Mouse (Mus musculus): Measurements from ENCODE around the gene Pgc. TPM values are rescaled to one million over a fixed set of nuclear protein-coding genes. Genes with fewer than 3 reads are reported as not detected.
A peak's percentile ranks its signal among the peaks of the same experiment; 100 is the strongest.

The Pgc gene
- polyA plus RNA-seq, 1 experiment from 2014 or later, result not detected

- Histone ChIP-seq H3K4me1 (peaks cover 13% of the 10 kb centered on the region; the same call in 1 of the 2 replicates), H3K27me3 (no peaks in the 10 kb centered on the region), H3K9ac (peak within 1 kb of the TSS; percentile 84), H3K36me3 (peaks cover 6% of the 10 kb centered on the region; the same call in 1 of the 2 replicates), H3K27ac (peak within 1 kb of the TSS; percentile 57; the same call in 1 of the 2 replicates), H3K4me2 (replicated peaks) (peak within 1 kb of the TSS; percentile 78), H3K4me3 (peak within 1 kb of the TSS; percentile 80), H3K9me3 (no peaks in the 10 kb centered on the region)
- WGBS, result under 1% methylated on average over 77 of the region's 82 CpGs
- ATAC-seq (ENCODE audit: insufficient number of reproducible peaks, insufficient read depth, low FRiP score, low TSS enrichment), result peak; percentile 86
These were observed 31.9 kb upstream of the Pgc start, which contains the start of gene Prickle4 for GRCm38 (mm10) chr17:47694503-47695336. Prickle4 (minus strand) TSS chr17:47694736.

DNA sequence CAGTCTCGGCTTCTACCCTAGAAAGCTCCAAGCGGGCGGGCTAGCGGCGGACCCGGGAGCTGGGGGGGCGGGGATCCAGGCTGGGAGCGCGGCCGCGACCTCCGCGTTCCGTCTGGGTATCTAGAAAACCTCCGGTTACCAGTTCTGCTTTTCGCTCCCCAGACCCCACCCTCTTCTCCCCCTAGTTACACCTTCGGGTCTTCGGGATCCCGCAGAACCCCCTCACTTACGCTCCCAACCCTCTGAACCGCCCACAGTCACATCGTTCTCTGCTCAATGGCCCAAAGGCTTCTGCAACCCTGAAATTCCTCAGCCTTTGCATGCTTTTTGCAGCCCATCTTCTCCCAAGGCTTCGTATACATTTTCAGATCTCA, 31.3 kb upstream of the Pgc start:
- Histone ChIP-seq H3K4me3 (peak overlapping the region; percentile 80), H3K9me3 (no peaks in the 10 kb centered on the region), H3K27me3 (no peaks in the 10 kb centered on the region), H3K4me1 (peaks cover 13% of the 10 kb centered on the region; the same call in 1 of the 2 replicates), H3K4me2 (replicated peaks) (peak overlapping the region; percentile 78), H3K27ac (peak overlapping the region; percentile 57; the same call in 1 of the 2 replicates), H3K36me3 (peaks cover 12% of the 10 kb centered on the region), H3K9ac (peak overlapping the region; percentile 84)
- 2% methylated on average over 22 of the region's 23 CpGs for WGBS
- ATAC-seq (ENCODE audit: insufficient number of reproducible peaks, insufficient read depth, low FRiP score, low TSS enrichment), result no peak

GRCm38 (mm10) chr17:47698156-47698555, 28.5 kb upstream of the Pgc start:
- no peak for ATAC-seq (ENCODE audit: insufficient number of reproducible peaks, insufficient read depth, low FRiP score, low TSS enrichment)
- WGBS, result 86% methylated on average over 10 of the region's 10 CpGs
- Histone ChIP-seq H3K9me3 (no peaks in the 10 kb centered on the region), H3K27me3 (peaks cover 8% of the 10 kb centered on the region; the same call in 1 of the 2 replicates), H3K4me2 (replicated peaks) (no peak overlapping the region), H3K9ac (no peak overlapping the region), H3K36me3 (peaks cover 36% of the 10 kb centered on the region), H3K4me1 (peaks cover 21% of the 10 kb centered on the region), H3K27ac (no peak overlapping the region), H3K4me3 (no peak overlapping the region)

- Histone ChIP-seq H3K27me3 (peaks cover 15% of the 10 kb centered on the region), H3K36me3 (peaks cover 43% of the 10 kb centered on the region), H3K9me3 (no peaks in the 10 kb centered on the region), H3K4me3 (no peak overlapping the region), H3K4me2 (replicated peaks) (no peak overlapping the region), H3K4me1 (peaks cover 21% of the 10 kb centered on the region), H3K9ac (no peak overlapping the region), H3K27ac (no peak overlapping the region)
- ATAC-seq (ENCODE audit: insufficient number of reproducible peaks, insufficient read depth, low FRiP score, low TSS enrichment), result no peak
- WGBS, result 78% methylated on average over 2 of the region's 2 CpGs
These were observed 27.6 kb upstream of the Pgc start for GRCm38 (mm10) chr17:47699055-47699454.

GRCm38 (mm10) chr17:47701793-47702192, 24.8 kb upstream of the Pgc start:
- Histone ChIP-seq H3K9ac (no peak overlapping the region), H3K36me3 (peaks cover 43% of the 10 kb centered on the region), H3K27me3 (peaks cover 15% of the 10 kb centered on the region), H3K4me3 (no peak overlapping the region), H3K4me1 (peaks cover 11% of the 10 kb centered on the region; the same call in 1 of the 2 replicates), H3K9me3 (no peaks in the 10 kb centered on the region), H3K27ac (no peak overlapping the region), H3K4me2 (replicated peaks) (no peak overlapping the region)
- ATAC-seq (ENCODE audit: insufficient number of reproducible peaks, insufficient read depth, low FRiP score, low TSS enrichment), result no peak
- WGBS, result 75% methylated on average over 9 of the region's 9 CpGs

- ATAC-seq (ENCODE audit: insufficient number of reproducible peaks, insufficient read depth, low FRiP score, low TSS enrichment), result 0 out of 2 replicates have a peak, but pooled peaks have one; percentile 13
- H3K36me3 ChIP-seq, result peaks cover 43% of the 10 kb centered on the region
These were observed 23.9 kb upstream of the Pgc start for GRCm38 (mm10) chr17:47702548-47703345.

DNA sequence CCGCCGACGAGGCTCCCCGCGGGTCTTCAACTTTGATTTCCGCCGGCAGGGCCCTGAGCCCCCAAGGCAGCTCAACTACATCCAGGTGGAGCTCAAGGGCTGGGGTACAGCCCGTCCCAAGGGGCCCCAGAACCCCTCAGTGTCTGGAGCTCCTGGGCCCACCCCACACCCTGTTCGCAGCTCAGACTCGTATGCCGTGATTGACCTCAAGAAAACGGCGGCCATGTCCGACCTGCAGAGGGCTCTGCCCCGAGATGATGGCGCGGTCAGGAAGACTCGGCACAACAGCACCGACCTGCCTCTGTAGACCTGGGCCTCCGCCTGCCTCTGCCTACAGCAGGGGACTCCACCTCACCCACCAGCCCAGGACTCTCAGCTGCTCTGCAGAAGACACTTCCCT, 23.1 kb upstream of the Pgc start:
- H3K4me1 ChIP-seq, result peaks cover 11% of the 10 kb centered on the region; the same call in 1 of the 2 replicates
- WGBS, result 21% methylated on average over 20 of the region's 20 CpGs
- no peak overlapping the region for H3K27ac ChIP-seq
- no peak overlapping the region for H3K9ac ChIP-seq
- 0 out of 2 replicates have a peak, but pooled peaks have one; percentile 11 for ATAC-seq (ENCODE audit: insufficient number of reproducible peaks, insufficient read depth, low FRiP score, low TSS enrichment)
- no peak overlapping the region for H3K4me3 ChIP-seq
- peaks cover 39% of the 10 kb centered on the region for H3K36me3 ChIP-seq
- H3K4me2 ChIP-seq (replicated peaks), result no peak overlapping the region
- no peaks in the 10 kb centered on the region for H3K9me3 ChIP-seq
- H3K27me3 ChIP-seq, result peaks cover 15% of the 10 kb centered on the region

More at GRCm38 (mm10) chr17:47702548-47703345, 23.9 kb upstream of the Pgc start:
- H3K4me1 ChIP-seq, result peaks cover 11% of the 10 kb centered on the region; the same call in 1 of the 2 replicates
- peaks cover 15% of the 10 kb centered on the region for H3K27me3 ChIP-seq
- H3K27ac ChIP-seq, result no peak overlapping the region
- H3K4me2 ChIP-seq (replicated peaks), result no peak overlapping the region
- no peaks in the 10 kb centered on the region for H3K9me3 ChIP-seq
- H3K4me3 ChIP-seq, result no peak overlapping the region
- 0 out of 2 replicates have a peak overlapping the region, but pooled peaks have one; percentile 1 for H3K9ac ChIP-seq
- WGBS, result 31% methylated on average over 28 of the region's 28 CpGs

DNA sequence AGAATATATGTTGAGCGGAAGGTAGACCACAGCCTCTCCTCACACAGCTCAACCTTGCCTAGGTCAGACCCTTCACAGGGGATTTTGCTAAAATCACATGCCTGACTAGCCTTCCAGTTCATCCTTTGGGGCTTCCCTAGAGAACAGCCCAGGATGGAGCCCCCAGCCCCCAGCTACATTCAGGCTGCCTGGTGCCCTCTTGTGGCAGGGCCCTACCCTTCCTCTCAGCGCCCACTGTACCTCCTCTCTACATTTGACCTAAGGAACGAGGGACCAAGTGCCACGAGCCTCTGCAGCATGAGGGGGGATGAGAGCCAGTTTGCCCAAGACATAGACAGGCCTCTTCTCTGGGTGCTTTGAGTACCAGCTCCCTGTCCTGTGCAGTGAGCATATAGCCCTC, 21.9 kb upstream of the Pgc start:
- H3K9ac ChIP-seq, result no peak overlapping the region
- H3K27me3 ChIP-seq, result peaks cover 15% of the 10 kb centered on the region
- H3K36me3 ChIP-seq, result peaks cover 37% of the 10 kb centered on the region
- no peak overlapping the region for H3K4me3 ChIP-seq
- H3K9me3 ChIP-seq, result no peaks in the 10 kb centered on the region
- no peak for ATAC-seq (ENCODE audit: insufficient number of reproducible peaks, insufficient read depth, low FRiP score, low TSS enrichment)
- no peak overlapping the region for H3K27ac ChIP-seq
- no peak overlapping the region for H3K4me2 ChIP-seq (replicated peaks)
- H3K4me1 ChIP-seq, result peaks cover 11% of the 10 kb centered on the region; the same call in 1 of the 2 replicates
- WGBS, result 75% methylated on average over 4 of the region's 4 CpGs

DNA sequence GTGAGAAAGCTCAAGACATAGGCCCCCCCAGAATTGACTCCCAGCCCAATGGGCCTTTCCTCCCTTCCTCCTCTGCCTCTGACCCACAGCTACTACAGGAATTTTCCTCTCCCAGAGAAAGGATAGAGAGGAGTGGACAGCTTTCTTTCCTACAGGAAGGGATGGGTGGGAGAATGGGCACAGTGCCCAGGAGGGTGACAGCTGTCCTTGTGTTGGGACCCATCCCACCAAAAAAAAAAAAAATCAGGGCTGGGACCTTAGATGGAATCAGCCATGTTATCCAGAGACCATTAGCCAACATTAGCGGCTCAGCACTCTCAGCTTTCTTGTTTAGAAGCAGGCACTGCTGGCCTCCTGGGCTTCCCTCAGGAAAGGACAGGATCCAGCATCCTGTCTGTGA, 20.4 kb upstream of the Pgc start:
- WGBS, result 59% methylated on average over 1 of the region's 1 CpGs
- H3K27ac ChIP-seq, result no peak overlapping the region
- H3K9ac ChIP-seq, result no peak overlapping the region
- no peak overlapping the region for H3K4me2 ChIP-seq (replicated peaks)
- peaks cover 15% of the 10 kb centered on the region for H3K27me3 ChIP-seq
- H3K4me3 ChIP-seq, result no peak overlapping the region
- H3K4me1 ChIP-seq, result peaks cover 11% of the 10 kb centered on the region; the same call in 1 of the 2 replicates
- no peak for ATAC-seq (ENCODE audit: insufficient number of reproducible peaks, insufficient read depth, low FRiP score, low TSS enrichment)
- no peaks in the 10 kb centered on the region for H3K9me3 ChIP-seq
- H3K36me3 ChIP-seq, result peaks cover 24% of the 10 kb centered on the region

DNA sequence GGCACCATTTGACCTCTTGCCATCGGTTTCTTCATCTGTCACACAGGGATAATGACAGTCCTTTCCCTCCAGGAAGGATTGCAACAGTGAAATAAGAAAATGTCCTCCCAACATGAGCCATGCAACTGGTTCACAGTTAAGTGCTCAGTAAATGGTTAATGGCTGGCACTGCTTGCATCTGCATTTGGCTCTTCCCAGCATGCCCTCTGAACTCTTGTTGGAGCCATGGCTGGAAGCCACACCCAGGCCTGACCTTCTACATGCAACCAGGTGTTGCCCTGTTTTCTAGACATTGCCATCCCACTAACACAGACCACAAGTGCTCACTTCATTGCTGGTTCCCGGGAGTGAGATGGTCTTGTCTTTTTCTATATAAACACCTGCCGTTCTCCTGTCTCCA, 18.7 kb upstream of the Pgc start:
- Histone ChIP-seq H3K9ac (no peak overlapping the region), H3K4me3 (no peak overlapping the region), H3K4me1 (peaks cover 5% of the 10 kb centered on the region; the same call in 1 of the 2 replicates), H3K36me3 (peaks cover 9% of the 10 kb centered on the region), H3K27ac (no peak overlapping the region), H3K27me3 (peaks cover 9% of the 10 kb centered on the region), H3K9me3 (no peaks in the 10 kb centered on the region), H3K4me2 (replicated peaks) (no peak overlapping the region)
- 80% methylated on average over 3 of the region's 3 CpGs for WGBS
- ATAC-seq (ENCODE audit: insufficient number of reproducible peaks, insufficient read depth, low FRiP score, low TSS enrichment), result no peak

- Histone ChIP-seq H3K27ac (no peak overlapping the region), H3K4me1 (no peaks in the 10 kb centered on the region), H3K4me2 (replicated peaks) (no peak overlapping the region), H3K9ac (no peak overlapping the region), H3K4me3 (no peak overlapping the region), H3K36me3 (no peaks in the 10 kb centered on the region), H3K27me3 (no peaks in the 10 kb centered on the region), H3K9me3 (no peaks in the 10 kb centered on the region)
- WGBS, result 78% methylated on average over 4 of the region's 4 CpGs
- ATAC-seq (ENCODE audit: insufficient number of reproducible peaks, insufficient read depth, low FRiP score, low TSS enrichment), result no peak
These were observed 17.7 kb upstream of the Pgc start for GRCm38 (mm10) chr17:47708972-47709371.
